Mouse (Mus musculus) thymus, postnatal 4 days (tissue): ENCODE data around the gene Hdc.

Source experiments
- DNase-seq: peaks from one replicate; pipeline ENCODE4 v3.0.0; 2021

Hdc gene

GRCm38 (mm10) chr2:126551244-126551890 is 67.7 kb downstream of the Hdc start:
- no peak for DNase-seq

GRCm38 (mm10) chr2:126549681-126550080 is 69.4 kb downstream of the Hdc start:
- DNase-seq: no peak

GRCm38 (mm10) chr2:126546392-126546791 is 72.7 kb downstream of the Hdc start:
- DNase-seq: no peak

GRCm38 (mm10) chr2:126545297-126545696 is 73.8 kb downstream of the Hdc start:
- DNase-seq: no peak
